Mouse (Mus musculus) ES-E14 (cell line): ENCODE measurements around the gene Gata2.

ENCODE experiments used
- HCFC1 ChIP-seq: IDR thresholded peaks from 2 replicates; pipeline ENCODE4 v1.6.1; 2012; ENCODE audit warnings: low read length, inconsistent platforms, borderline replicate concordance; ENCODE audit not compliant: insufficient read depth
- ZC3H11A ChIP-seq: IDR thresholded peaks from 2 replicates; pipeline ENCODE4 v1.6.1; 2012; ENCODE audit warnings: low read depth, mild to moderate bottlenecking, inconsistent platforms, low read length, borderline replicate concordance
- ZNF384 ChIP-seq: IDR thresholded peaks from 2 replicates; pipeline ENCODE4 v1.6.1; 2012; ENCODE audit warnings: low read depth, low read length, inconsistent platforms

DNA sequence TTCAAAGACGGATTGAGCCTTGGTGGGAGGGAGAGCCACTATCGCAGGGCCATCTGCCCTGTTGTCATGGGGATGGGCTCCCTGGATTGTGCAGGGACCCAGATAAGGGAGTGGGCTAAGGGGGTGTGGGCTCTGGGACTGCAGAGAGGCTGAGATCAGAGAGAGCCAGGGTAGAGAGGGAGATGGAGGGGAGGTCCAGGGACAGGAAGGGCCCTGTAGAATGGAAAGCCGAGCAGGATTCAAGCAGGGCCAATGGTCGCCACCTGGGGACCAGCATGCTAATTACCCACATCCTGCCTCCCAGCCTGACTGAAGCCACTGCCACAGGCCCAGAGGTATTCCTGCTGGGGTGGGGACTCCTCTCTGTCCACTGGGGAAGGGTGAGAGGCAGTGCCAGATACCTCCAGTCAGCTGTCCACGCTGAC lies 32.9 kb downstream of the Gata2 start:
- no peak for TF ChIP-seq ZC3H11A
- no peak for TF ChIP-seq HCFC1
- no peak for TF ChIP-seq ZNF384
